ENCODE assay signal across 24 mouse cellular contexts in the genomic region with DNA sequence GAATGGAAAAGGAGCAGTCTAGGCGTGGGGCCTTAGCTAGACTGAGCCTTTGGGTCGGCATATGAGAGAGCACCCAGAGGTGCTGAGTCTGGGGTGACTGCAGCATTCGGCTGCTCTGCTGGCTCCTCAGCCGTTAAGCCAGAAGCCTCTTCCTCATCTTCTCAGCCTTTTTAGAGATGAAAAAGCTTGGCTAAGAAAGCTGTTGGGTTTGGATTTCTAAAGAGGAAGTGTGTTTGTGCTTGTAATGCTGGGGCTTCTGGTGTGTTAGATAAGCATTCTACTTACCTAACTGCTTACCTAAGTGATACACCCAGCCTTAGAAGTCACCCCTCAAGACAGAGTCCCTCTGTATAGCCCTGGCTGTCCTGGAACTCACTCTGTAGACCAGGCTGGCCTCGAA. TPM values are rescaled to one million over a fixed set of nuclear protein-coding genes. Genes with fewer than 3 reads are reported as not detected.
DNase-seq lines count a peak whose midpoint lies in the region; ATAC-seq lines count a peak whose summit lies in the region.
"Had no signal": no experiment of that assay in that cellular context is flagged by ENCODE, and none has a peak within 500 bp of the region (broad histone marks: within the 10 kb centered on the region; RNA-seq: fewer than 3 reads in every experiment).

No protein-coding gene starts in this region.

- H3K9me3 ChIP-seq in liver, embryonic 12.5 days (replicated peaks): no peaks in the 10 kb centered on the region
- no peaks in the 10 kb centered on the region for H3K9me3 ChIP-seq in megakaryocyte, embryonic 14.5 days
- H3K9me3 ChIP-seq: embryonic facial prominence, embryonic 12.5 days; hindbrain, embryonic 12.5 days; neural tube, embryonic 13.5 days had no signal

- no peak overlapping the region for H3K9ac ChIP-seq in liver, embryonic 12.5 days
- H3K9ac ChIP-seq: embryonic facial prominence, embryonic 12.5 days; hindbrain, embryonic 12.5 days; neural tube, embryonic 13.5 days had no signal

- no peak for ATAC-seq in liver, embryonic 12.5 days
- ATAC-seq: forebrain, embryonic 14.5 days had no signal

- H3K4me2 ChIP-seq in liver, embryonic 12.5 days: no peak overlapping the region
- H3K4me2 ChIP-seq: embryonic facial prominence, embryonic 12.5 days; hindbrain, embryonic 12.5 days; neural tube, embryonic 13.5 days had no signal

- peaks cover 34% of the 10 kb centered on the region for H3K4me1 ChIP-seq in liver, embryonic 12.5 days
- H3K4me1 ChIP-seq in megakaryocyte, embryonic 14.5 days: peaks cover 97% of the 10 kb centered on the region
- H3K4me1 ChIP-seq: embryonic facial prominence, embryonic 12.5 days; hindbrain, embryonic 12.5 days; neural tube, embryonic 13.5 days had no signal

- 33% methylated on average over 5 of the region's 5 CpGs for WGBS in liver, embryonic 12.5 days (ENCODE audit: insufficient replicate concordance)

- no peak overlapping the region for H3K4me3 ChIP-seq in liver, embryonic 12.5 days
- peak overlapping the region; percentile 42 for H3K4me3 ChIP-seq in megakaryocyte, embryonic 14.5 days (replicated peaks)
- H3K4me3 ChIP-seq: embryonic facial prominence, embryonic 12.5 days; hindbrain, embryonic 12.5 days; neural tube, embryonic 13.5 days had no signal

- peaks cover 39% of the 10 kb centered on the region for H3K36me3 ChIP-seq in liver, embryonic 12.5 days
- peaks cover 85% of the 10 kb centered on the region for H3K36me3 ChIP-seq in megakaryocyte, embryonic 14.5 days (replicated peaks; ENCODE audit: low read length)

- no peaks in the 10 kb centered on the region for H3K27me3 ChIP-seq in liver, embryonic 12.5 days (replicated peaks)
- H3K27me3 ChIP-seq in megakaryocyte, embryonic 14.5 days (replicated peaks): no peaks in the 10 kb centered on the region
- H3K27me3 ChIP-seq: embryonic facial prominence, embryonic 12.5 days; hindbrain, embryonic 12.5 days; neural tube, embryonic 13.5 days had no signal

- DNase-seq in 416B (ENCODE audit: low read depth): peak; percentile 90
- peak; percentile 0 for DNase-seq in ZHBTc4 (ENCODE audit: low read depth, low spot score)
- no peak for DNase-seq in cerebellum, adult 8-10 months
- DNase-seq in spleen, postnatal 10 days (ENCODE audit: low spot score in 2 of 2): no peak
- no peak for DNase-seq in thymus, postnatal 10 days (ENCODE audit: low spot score in 2 of 2)
- DNase-seq: adrenal gland, postnatal 25 days; cerebellum, adult 18-20 months; gastrocnemius, postnatal 14 days; kidney, adult 2 months; kidney, postnatal 14 days; lung, adult 2 months; lung, postnatal 4 days; midbrain, embryonic 14.5 days; right cerebral cortex, postnatal 14 days; spleen, adult 18-20 months; thymus, postnatal 4 days had no signal

- peak overlapping the region; percentile 55; the same call in 1 of the 2 replicates for H3K27ac ChIP-seq in liver, embryonic 12.5 days
- H3K27ac ChIP-seq: embryonic facial prominence, embryonic 12.5 days; hindbrain, embryonic 12.5 days; neural tube, embryonic 13.5 days had no signal

RNA-seq across cellular contexts. Expression of gene Afg3l1, which starts 26.9 kb away (rescaled TPM):
- 38.0 and 38.4 TPM in 2 replicates for polyA plus RNA-seq in liver, embryonic 12.5 days (2016; fragmentation: Nextera tagmentation; extraction: Ambion mirVana)
- 8.8 and 20.1 TPM in 2 replicates for polyA plus RNA-seq in megakaryocyte, embryonic 14.5 days (2012; ENCODE audit: insufficient read depth, low replicate concordance)

RNA-seq across cellular contexts. Expression of gene Def8, which starts 27.5 kb away (rescaled TPM):
- polyA plus RNA-seq in liver, embryonic 12.5 days (2016; fragmentation: Nextera tagmentation; extraction: Ambion mirVana): 17.2 and 18.4 TPM in 2 replicates
- 20.7 and 47.5 TPM in 2 replicates for polyA plus RNA-seq in megakaryocyte, embryonic 14.5 days (2012; ENCODE audit: insufficient read depth, low replicate concordance)

RNA-seq across cellular contexts. Expression of gene Tubb3, which starts 39.6 kb away (rescaled TPM):
- 0.41 and 0.76 TPM in 2 replicates for polyA plus RNA-seq in liver, embryonic 12.5 days (2016; fragmentation: Nextera tagmentation; extraction: Ambion mirVana)
- polyA plus RNA-seq in megakaryocyte, embryonic 14.5 days (2012; ENCODE audit: insufficient read depth, low replicate concordance): 123 and 178 TPM in 2 replicates

RNA-seq across cellular contexts. Expression of gene Mc1r, which starts 43.9 kb away (rescaled TPM):
- polyA plus RNA-seq in liver, embryonic 12.5 days (2016; fragmentation: Nextera tagmentation; extraction: Ambion mirVana): not detected in 2 replicates
- 1.1 TPM in 1 of 2 replicates, not detected in the other for polyA plus RNA-seq in megakaryocyte, embryonic 14.5 days (2012; ENCODE audit: insufficient read depth, low replicate concordance)
- polyA plus RNA-seq: heart, postnatal 0 days; kidney, adult 2 months; limb, embryonic 11.5 days; lung, adult 2 months had no signal

Comparison
In these comparisons a context has a peak if more than half of its experiments do, and no peak if none do; other contexts are left out.
1. DNase-seq: peak in 416B (single experiment) and ZHBTc4 (single experiment); none in cerebellum, adult 8-10 months (single experiment), spleen, postnatal 10 days (0 of 2) and thymus, postnatal 10 days (0 of 2).
2. RNA of gene Tubb3, which starts 39.6 kb away (polyA plus RNA-seq): 123 to 178 TPM in megakaryocyte, embryonic 14.5 days; 0.41 to 0.76 TPM in liver, embryonic 12.5 days; every median in the first group is over 10 times any median in the second.